In genomic region chr1:174674586-174674985, GRCm38 (mm10) we compare ENCODE assay signal across 12 mouse cellular contexts.
DNase-seq lines count a peak whose midpoint lies in the region; ATAC-seq and TF ChIP-seq lines count a peak whose summit lies in the region.
"Had no signal": no experiment of that assay in that cellular context is flagged by ENCODE, and none has a peak within 500 bp of the region (broad histone marks: within the 10 kb centered on the region; RNA-seq: fewer than 3 reads in every experiment).

No protein-coding gene starts in this region.

- TF ChIP-seq POLR2A in thymus, adult 2 months (IDR thresholded peaks at IDR 0.05; ENCODE audit: control insufficient read depth, extremely low read depth, insufficient read depth, low read length, poor library complexity): no peak
- TF ChIP-seq POLR2A in brain, embryonic 14.5 days (IDR thresholded peaks at IDR 0.05; ENCODE audit: borderline replicate concordance, extremely low read depth, insufficient read depth, insufficient read length, poor library complexity, severe bottlenecking): no peak

- H3K36me3 ChIP-seq in thymus, adult 2 months (ENCODE audit: control insufficient read depth, insufficient read depth, low read length): no peaks in the 10 kb centered on the region
- H3K36me3 ChIP-seq in stomach, postnatal 0 days (ENCODE audit: control insufficient read depth, insufficient read depth, low read length): no peaks in the 10 kb centered on the region

- no peak for TF ChIP-seq CTCF in thymus, adult 2 months (IDR thresholded peaks at IDR 0.05; ENCODE audit: borderline replicate concordance, control insufficient read depth, extremely low read depth, insufficient read depth, low read length, poor library complexity)
- peak; percentile 22; the same call in 1 of the 2 replicates for TF ChIP-seq CTCF in brain, embryonic 14.5 days (IDR thresholded peaks at IDR 0.05; ENCODE audit: borderline replicate concordance, extremely low read depth, insufficient read depth, insufficient read length)
- peak; percentile 56 for TF ChIP-seq CTCF in stomach, postnatal 0 days (IDR thresholded peaks at IDR 0.05; ENCODE audit: low read depth)

- H3K4me3 ChIP-seq in thymus, adult 2 months (ENCODE audit: control insufficient read depth, insufficient read depth, low read length): no peak overlapping the region
- H3K4me3 ChIP-seq in stomach, postnatal 0 days (ENCODE audit: low read depth, low read length): no peak overlapping the region
- H3K4me3 ChIP-seq: erythroblast, embryonic 14.5 days; megakaryocyte, embryonic 14.5 days had no signal

- no peaks in the 10 kb centered on the region for H3K4me1 ChIP-seq in thymus, adult 2 months (replicated peaks; ENCODE audit: control insufficient read depth, insufficient read depth, low read length)
- 0 out of 2 replicates have a peak, but pooled peaks cover 3% of the 10 kb centered on the region for H3K4me1 ChIP-seq in stomach, postnatal 0 days (replicated peaks; ENCODE audit: control insufficient read depth, insufficient read depth)
- H3K4me1 ChIP-seq: megakaryocyte, embryonic 14.5 days had no signal

- peak; percentile 6 for DNase-seq in heart, postnatal 4 days
- no peak for DNase-seq in heart, adult 9 months (ENCODE audit: low spot score in 2 of 2)
- DNase-seq in thymus, adult 2 months: peak; percentile 9
- DNase-seq in thymus, postnatal 0 days (ENCODE audit: low spot score): no peak
- DNase-seq in brain, embryonic 14.5 days (ENCODE audit: low read depth): no peak
- no peak for DNase-seq in stomach, postnatal 0 days (ENCODE audit: low spot score)
- no peak for DNase-seq in kidney, postnatal 14 days
- no peak for DNase-seq in right cerebral cortex, adult 18-20 months
- DNase-seq: layer of hippocampus, postnatal 36 days had no signal

- no peaks in the 10 kb centered on the region for H3K9me3 ChIP-seq in stomach, postnatal 0 days (ENCODE audit: control insufficient read depth, low read length)
- H3K9me3 ChIP-seq: megakaryocyte, embryonic 14.5 days had no signal

- no peak overlapping the region for H3K27ac ChIP-seq in thymus, adult 2 months (ENCODE audit: control insufficient read depth, insufficient read depth, low read length)
- no peak overlapping the region for H3K27ac ChIP-seq in stomach, postnatal 0 days (replicated peaks)

- no peak for TF ChIP-seq EP300 in stomach, postnatal 0 days (optimal IDR thresholded peaks at IDR 0.05)

- no peak overlapping the region for H3K4me2 ChIP-seq in stomach, postnatal 0 days (replicated peaks; ENCODE audit: low read depth)

- no peak overlapping the region for H3K9ac ChIP-seq in stomach, postnatal 0 days (ENCODE audit: low read length)

- ATAC-seq in stomach, postnatal 0 days (ENCODE audit: low FRiP score, low TSS enrichment): no peak
- ATAC-seq: hindbrain, embryonic 16.5 days had no signal

- no peaks in the 10 kb centered on the region for H3K27me3 ChIP-seq in thymus, adult 2 months (ENCODE audit: control insufficient read depth, insufficient read depth, low read length)
- H3K27me3 ChIP-seq in stomach, postnatal 0 days (ENCODE audit: control insufficient read depth, insufficient read depth, low read length): no peaks in the 10 kb centered on the region
- H3K27me3 ChIP-seq: megakaryocyte, embryonic 14.5 days had no signal

- 71% methylated on average over 8 of the region's 8 CpGs for WGBS in thymus, adult 2 months
- 59% methylated on average over 8 of the region's 8 CpGs for WGBS in stomach, postnatal 0 days

Comparison
In these comparisons a context has a peak if more than half of its experiments do, and no peak if none do; other contexts are left out.
1. DNase-seq: peak in heart, postnatal 4 days (single experiment) and thymus, adult 2 months (single experiment); none in heart, adult 9 months (0 of 2), thymus, postnatal 0 days (single experiment), brain, embryonic 14.5 days (single experiment), stomach, postnatal 0 days (single experiment), kidney, postnatal 14 days (single experiment) and right cerebral cortex, adult 18-20 months (single experiment).